Mouse (Mus musculus): ENCODE measurements around the gene St3gal2. TPM values are rescaled to one million over a fixed set of nuclear protein-coding genes. Genes with fewer than 3 reads are reported as not detected.
"Not testable (repeated sequence)": the region's sequence is repeated elsewhere in the genome, so short reads cannot be mapped to it uniquely, and the experiment has no call there.

The St3gal2 gene
- total RNA-seq, 2 experiments from 2014 or later, result 94.9 to 95.6 TPM

- no peak for DNase-seq
Observed at GRCm38 (mm10) chr8:110944276-110944876, 24.7 kb downstream of the St3gal2 start.

GRCm38 (mm10) chr8:110945716-110946115 is 26.0 kb downstream of the St3gal2 start:
- no peak for DNase-seq

- DNase-seq, result no peak
Observed at GRCm38 (mm10) chr8:110950065-110950484, 30.4 kb downstream of the St3gal2 start.

GRCm38 (mm10) chr8:110954776-110955175 is 35.1 kb downstream of the St3gal2 start:
- DNase-seq, result no peak

DNA sequence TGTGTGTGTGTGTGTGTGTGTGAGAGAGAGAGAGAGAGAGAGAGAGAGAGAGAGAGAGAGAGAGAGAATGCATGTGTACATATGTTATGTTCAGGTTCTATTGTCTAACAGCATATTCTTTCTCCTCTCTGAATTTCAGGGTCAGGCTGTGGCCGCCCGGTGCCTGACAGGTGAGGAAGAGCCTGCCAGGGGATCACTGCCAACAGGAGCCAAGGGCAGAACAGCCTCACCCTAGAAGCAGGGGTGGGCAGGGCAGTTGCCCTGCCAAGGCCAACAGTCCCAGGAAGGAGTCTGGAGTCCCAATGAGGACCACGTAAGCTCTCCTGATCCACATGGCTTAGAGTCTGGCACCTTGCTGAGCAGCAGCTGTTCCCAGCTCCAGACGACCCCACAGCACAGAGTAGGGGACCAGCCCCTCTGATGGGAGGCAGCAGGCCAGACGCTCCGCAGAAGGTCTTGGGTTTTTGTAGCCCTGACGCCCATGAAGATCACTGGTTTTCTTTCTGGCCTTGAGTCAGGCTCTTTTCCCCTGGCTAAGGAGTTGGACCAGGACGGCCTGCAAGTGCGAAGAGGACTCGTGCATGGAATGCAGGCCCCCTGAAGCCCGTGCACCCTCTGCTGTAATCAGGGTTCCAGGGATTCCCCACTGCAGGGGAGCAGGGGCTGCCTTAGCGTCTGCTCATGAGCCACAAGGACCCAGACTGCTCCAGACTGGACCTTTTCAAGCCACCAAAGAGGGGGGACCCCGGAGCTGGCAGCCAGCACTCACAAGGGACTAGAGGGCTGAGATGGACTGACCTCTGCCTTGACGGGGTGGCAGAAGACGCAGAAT is 37.1 kb downstream of the St3gal2 start:
- no peak for DNase-seq

- DNase-seq, result no peak
Observed at GRCm38 (mm10) chr8:110957471-110957870, 37.7 kb downstream of the St3gal2 start.

GRCm38 (mm10) chr8:110958135-110958534 is 38.4 kb downstream of the St3gal2 start:
- DNase-seq, result no peak

DNA sequence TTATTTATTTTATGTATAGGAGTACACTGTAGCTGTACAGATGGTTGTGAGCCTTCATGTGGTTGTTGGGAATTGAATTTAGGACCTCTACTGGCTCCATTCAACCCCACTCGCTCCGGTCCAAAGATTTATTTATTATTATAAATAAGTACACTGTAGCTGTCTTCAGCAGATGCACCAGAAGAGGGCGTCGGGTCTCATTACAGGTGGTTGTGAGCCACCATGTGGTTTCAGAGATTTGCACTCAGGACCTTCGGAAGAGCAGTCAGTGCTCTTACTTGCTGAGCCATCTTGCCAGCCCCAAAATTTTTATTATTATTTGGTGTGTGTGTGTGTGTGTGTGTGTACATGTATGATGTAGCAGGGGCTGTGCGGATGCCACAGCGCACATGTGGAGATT is 38.8 kb downstream of the St3gal2 start:
- DNase-seq, result not testable (repeated sequence)

DNA sequence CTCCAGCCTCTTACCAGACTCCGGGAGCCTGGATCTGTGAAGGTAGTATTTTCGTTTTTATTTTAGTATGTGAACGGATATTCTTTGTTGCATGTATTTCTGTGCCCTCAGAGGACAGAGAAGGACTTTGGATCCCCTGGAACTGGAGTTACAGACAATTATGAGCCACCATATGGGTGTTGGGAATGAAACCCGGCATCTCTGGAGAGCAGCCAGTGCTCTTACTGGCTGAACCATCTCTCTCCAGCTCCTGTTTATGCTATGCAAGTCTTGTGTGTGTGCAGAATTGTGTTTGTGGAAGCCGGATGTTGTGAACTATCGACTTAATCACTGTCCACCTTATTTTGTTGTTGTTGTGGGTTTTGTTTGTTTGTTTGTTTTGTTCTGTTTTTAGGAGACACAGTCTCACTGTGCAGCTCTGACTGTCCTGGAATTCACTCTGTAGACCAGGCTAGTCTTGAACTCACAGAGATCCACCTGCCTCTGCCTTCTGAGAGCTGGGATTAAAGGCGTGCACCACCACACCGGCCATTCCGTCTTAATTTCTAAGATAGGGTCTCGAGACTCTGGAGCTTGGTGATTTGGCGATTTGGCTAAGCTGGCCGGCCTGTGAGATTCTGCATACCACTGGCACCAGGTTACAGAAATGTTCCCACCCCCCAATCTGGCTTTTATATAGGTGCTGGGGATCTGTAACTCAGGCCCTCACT is 39.5 kb downstream of the St3gal2 start:
- peak in 1 of 2 experiments; percentile 40 for DNase-seq

DNA sequence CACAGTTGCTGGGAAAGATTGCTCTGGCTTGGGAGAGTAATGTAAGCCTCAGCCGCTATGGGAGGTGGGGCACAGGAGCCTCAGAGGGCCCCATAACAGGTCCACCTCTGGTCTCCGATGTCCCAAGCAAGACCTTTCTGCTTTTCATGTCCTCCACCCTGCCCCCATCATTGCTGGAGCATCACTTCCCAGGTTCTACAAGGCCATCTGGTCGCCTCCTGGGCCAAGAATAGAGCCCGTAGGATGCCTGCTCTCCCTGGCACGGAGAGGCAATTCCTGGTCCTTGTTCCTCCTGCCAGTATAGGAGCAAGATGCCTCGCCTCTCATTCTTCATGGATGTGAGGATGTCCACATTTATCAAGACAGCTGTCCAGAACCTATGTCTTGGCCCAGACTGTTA is 40.2 kb downstream of the St3gal2 start:
- DNase-seq, result no peak

DNA sequence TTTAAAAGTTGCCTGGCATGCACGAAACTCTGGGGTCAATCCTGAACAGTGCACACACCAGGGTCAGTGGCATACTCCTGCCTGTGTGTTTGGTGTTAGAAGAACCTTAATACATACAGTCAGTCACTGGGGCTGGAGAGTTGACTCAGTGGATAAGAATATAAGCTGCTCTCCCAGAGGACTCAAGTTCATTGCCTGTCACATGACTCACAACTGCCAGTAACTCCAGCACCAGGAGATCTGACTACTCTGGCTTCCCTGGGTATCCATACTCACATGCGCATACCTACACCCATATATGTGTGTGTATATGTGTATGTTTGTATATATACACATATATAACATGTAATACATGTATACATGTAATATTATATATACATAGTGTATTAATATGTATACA is 43.3 kb downstream of the St3gal2 start:
- no peak for DNase-seq

DNA sequence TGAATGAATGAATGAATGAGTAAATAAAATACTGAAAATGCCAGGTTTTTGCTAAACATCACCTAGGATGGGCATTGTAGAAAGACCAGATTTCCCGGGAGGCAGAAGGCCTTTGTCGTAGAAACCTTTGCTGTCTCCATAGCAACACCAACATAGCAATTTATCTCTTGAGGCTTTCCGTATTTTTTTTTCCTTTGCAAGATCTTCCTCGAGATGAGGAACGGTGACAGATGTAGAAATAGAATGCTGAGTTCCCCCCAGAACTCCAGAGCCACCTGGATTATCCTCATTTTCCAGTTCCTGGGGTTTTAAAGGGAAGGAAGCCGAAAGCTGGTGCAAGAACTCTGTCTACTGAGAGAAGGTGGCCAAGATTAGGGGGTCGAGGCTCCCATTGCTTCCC is 44.9 kb downstream of the St3gal2 start:
- DNase-seq, result no peak

DNA sequence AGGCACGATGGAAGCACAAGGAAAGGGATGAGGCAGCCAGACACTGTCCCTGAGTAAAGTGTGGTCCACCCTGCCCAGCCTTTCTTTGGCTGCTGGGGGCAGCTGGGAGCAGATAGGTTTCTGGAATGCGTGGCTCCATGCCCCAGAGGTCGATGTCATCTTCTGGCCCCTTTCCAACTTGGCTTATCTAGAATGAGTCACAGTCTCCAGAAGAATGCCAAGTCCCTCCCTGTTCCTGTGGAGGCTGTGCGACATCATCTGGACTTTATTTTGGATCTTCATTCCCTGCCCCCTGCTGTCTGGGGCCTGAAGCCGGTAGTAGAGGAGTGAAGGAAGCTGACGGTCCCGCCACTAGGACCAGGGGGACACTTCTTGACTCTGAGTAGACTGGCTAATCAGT is 45.9 kb downstream of the St3gal2 start:
- peak in 1 of 2 experiments; percentile 36 for DNase-seq

DNA sequence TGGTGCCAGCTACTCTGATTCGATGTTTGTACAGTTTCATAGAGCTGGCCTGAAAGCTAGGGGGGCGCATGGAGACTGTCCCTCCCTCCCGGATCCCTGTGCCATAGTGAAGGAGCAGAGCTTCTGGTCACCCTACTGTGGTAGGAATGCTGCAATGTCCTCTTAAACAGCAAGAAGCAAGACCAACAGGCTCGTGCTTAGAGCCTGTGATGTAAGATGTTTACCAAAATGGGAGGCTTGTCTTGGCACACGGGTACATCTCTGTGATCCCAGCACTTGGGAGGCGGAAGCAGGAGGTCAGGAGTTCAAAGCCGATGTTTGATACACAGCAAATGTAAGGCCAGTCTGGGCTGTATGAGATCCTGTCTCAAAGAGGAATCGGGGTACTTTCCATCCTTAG is 46.9 kb downstream of the St3gal2 start:
- no peak for DNase-seq

DNA sequence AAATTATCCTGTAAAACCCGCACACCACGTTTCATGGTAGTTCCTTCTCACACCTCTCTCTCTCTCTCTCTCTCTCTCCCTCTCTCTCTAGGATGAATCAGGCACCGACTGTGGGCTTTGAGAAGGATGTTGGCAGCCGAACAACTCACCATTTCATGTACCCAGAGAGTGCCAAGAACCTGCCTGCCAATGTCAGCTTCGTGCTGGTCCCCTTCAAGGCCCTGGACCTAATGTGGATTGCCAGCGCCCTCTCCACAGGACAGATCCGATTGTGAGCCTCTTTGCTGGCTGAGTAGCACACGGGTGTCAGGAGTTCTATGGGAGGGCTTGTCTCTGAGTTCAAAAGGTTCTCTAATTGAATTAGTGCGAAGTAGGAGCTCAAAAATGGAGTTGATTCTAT is 47.6 kb downstream of the St3gal2 start:
- DNase-seq, result no peak

GRCm38 (mm10) chr8:110969910-110970770 is 50.4 kb downstream of the St3gal2 start:
- DNase-seq, result peak; percentile 90 to 92

DNA sequence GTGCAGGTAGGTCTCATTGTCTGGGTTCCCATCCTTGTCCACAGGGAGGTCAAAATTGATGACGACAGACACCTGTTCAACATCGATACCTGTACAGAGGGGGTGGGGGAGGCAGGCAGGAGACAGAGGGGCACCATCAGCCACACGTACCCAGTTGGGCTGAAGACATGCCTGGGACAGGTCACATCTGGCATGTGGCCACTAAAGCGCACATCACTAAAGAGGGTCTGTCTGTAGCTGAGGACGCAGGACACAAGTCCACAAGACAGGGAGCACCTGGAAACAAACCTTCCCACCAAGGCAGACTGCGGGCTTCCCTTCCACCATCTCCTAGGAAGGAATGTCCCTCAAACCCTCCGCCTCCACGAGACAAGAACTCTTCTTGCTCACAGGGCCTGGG is 56.8 kb downstream of the St3gal2 start:
- not testable (repeated sequence) for DNase-seq

DNA sequence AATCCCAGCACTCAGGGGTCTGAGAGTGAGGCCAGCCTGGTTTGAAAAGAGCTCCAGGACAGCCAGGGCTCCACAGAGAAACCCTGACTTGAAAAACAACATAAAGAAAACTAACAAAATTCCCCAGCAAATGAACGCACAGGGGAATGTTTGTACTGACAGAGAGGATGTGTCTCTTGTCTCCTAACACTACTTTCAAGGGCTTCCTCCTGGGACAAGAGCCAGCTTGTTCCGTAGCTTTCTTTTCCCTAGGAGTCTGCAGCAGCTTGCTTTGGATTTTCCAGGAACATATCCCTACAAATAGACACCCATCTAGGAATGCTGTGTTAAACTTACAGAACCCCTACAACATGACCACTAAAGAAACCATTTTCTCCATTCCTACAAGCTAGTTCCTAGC is 58.3 kb downstream of the St3gal2 start:
- not testable (repeated sequence) for DNase-seq

DNA sequence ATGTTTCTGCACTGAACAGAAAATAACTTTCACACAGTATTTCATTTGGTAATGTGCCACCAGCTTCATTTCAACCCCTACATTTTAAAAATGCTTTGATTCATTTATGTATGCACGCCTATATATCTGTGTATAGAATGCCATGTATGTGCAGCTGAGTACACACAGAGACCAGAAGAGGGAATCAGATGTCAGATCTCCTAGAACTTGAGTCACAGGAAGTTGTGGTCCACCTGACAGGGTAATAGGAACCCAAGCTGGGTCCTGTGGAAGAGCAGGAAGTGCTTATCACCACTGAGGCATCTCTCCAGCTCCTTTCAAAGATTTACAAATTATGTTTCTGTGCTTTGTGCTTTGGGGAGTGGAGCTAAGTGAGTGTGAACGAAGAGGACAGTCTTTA is 61.6 kb downstream of the St3gal2 start:
- DNase-seq, result no peak

DNA sequence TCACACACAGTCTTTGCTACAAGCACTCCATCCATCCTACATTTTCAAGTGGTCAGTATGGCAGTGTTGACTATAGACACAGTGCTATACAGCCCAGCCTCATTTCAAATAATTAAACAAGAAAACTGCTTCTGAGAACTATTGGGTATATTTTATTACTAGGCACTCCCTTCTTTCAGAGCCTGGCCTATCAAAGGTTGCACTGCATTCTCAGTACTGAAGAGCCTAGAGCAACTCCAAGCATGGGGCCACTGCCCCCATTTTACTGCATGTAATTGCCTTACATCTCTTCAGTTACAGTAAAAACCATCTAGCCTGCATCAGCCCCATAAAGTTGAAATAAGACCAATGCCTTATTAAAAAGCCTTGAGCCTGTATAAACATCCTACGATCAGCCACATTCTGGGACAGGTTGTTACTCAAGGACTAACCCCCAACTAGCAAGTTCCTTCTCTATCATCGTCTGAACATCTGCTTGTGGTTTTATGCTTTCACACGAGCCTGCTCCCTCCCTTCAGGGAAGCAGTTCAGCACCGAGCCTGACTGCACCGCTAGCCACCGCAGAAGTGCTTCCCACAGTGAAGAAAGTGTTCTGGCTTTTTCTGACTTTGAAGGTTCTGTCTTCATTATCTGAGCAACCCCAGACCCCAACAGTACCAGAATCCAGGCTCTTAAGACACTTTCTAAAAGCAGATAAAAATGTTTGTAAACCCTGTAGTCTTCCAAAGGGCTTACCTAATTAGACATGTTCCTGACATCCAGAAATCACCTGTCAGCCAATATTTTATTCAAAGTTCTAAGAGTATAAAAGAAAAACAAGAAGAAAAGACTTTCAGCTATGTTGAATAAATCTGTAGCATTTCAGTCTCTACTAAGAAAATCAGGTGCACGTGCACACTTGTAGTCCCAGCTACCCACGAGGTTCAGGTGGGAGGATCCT is 68.4 kb downstream of the St3gal2 start:
- no peak for DNase-seq

DNA sequence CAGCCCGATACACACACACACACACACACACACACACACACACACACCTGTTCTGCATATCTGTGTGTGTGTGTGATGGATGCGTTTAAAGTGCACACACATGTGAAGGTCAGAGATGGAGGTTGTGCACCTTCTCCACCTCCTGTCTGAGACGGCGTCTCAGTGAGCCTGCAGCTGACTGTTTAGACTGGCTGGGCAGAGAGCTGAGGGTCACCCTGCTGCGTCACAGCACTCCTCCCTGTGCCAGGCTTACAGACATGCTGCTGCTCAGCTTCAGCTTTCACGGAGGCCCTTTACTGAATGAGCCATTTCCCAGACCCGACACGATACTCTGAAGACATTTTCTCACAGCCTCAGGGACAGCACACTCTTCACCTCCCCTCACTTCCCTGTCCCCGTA is 70.3 kb downstream of the St3gal2 start:
- no peak for DNase-seq
